Mouse (Mus musculus) kidney, adult 9 months (tissue): ENCODE results near the gene Kalrn.

ENCODE experiments used
- DNase-seq: peaks from one replicate; pipeline ENCODE4 v3.0.0; 2022

Gene Kalrn

DNA sequence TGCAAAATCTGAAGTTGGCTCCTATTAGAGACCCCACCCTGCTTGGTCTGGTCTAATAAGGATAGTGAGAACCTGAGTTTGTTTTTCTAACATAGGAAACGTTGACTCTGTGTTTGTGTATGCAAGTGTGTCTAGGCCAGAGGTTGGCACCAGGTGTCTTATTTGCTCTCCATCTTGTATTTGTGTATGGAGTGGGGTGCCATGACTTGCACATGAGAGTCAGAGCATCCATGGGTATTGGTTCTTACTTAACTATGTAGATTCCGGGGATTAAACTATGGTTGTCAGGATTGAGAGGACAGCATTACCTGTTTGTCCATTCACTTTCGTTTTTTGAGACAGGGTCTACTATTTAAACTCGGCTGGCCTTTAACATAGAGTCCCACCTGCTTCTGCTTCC is 620.3 kb downstream of the Kalrn start:
- DNase-seq: no peak

DNA sequence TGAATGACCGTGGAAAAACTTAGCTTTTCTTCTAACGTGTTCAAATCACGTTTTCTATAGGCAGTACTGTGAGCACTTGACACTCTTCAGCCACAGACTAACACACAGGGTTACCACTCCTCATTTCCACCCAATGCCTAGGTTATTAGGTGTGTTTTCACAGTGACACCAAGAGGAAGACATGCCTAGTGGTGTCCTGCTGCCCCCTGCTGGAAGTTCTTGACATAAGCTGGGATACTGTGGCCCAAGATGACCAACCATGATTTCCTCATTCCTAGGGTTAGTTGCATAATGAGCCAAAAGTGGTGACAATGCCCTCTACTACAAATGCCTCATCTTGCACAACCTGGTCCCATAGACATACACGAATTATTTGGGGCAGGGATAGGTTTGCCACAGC is 622.5 kb downstream of the Kalrn start:
- peak; percentile 96 for DNase-seq

DNA sequence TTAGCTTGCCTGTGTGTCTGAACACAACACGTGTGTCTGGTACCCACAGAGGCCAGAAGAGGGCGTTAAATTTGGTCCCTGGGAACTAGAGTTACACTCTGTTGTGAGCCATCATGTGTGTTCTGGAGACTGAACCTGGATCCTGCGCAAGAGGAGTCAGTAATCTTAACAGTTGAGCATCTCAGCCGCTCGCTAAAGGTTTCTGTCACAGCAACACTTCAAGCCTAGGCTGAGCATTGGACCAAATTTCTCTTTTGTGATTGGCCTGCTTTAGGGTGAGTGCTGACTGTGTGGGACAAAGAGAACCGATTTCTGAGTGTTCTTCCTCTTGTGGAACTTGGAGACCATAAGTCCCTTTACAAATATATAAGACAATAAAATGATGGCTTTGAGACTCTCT is 622.9 kb downstream of the Kalrn start:
- no peak for DNase-seq

DNA sequence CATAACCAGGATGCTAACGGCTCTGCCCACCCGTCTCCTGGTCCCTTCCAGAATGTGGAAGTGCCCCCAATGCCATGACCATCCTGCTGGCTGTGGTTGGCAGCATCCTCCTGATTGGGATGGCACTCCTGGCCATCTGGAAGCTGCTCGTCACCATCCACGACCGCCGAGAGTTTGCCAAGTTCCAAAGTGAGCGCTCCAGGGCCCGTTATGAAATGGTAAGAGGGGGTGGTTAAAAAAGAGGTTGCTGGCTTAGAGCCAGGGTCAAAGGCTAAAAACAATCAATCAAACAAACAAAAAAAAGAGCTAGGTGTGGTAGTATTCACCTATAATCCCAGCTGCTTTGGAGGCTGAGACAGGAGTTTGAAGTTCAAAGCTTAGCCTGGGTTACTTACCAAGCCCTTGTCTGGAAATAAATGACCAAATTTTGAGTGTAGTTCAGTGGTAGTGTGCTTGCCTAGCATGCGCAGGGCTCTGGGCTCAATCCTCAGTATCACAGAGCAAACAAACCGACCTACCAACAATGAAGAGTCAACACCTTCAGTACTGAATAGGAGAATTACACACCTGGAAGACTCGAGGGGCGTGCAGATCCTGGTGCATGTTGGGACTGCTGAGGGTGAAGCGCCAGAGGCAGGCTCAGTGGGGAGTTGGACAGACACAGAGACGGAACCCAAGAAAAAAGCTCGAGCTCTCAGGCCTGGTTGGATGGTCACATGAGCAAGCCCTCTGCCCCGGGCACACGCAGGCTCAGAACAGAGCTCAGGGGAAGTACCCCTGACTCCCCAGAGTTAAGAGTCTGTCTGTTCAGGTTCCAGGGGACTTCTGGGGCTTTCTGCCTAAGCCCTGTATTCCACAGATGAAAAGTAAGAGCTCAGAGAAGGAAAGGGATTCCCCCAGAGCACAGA is 625.4 kb downstream of the Kalrn start:
- DNase-seq: peak; percentile 85

DNA sequence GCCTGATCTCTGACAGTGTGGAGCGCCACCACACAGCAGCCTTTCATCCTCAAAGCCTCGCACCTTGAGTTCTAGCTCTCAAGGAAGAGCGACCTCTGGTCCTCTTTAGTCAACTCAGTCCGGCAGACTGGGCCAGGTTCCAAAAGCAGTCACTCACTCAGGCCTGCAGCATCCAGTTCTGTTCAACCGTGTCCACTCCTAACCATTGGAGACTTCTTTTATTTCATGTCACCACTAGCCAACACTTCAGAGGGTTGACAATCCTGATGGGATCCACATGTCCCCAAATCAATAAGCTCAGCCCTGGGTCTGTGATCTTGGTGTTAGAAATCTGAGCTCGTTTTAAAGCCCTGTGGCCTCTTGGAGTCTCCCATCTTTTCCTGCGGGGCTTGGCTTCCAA is 627.3 kb downstream of the Kalrn start:
- peak; percentile 86 for DNase-seq

DNA sequence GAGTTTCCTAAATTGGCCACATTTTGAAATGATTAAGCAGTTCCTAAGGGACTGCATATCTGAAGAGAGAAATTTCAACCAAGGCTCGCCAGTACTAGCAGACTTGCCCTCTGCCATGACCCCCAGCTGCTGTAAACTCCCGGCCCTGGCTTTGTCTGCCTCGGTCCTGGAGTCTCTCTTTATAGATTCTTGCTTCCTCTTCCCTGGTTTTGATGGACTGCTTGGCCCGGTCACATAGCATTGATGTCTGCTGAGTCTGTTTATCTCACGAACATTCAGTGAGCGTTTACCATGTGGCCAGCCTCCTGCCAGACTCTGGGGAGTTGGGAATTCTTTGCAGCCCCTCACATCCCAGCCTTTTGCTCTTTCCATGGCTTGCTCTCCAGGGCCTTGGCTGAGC is 628.6 kb downstream of the Kalrn start:
- peak; percentile 59 for DNase-seq

DNA sequence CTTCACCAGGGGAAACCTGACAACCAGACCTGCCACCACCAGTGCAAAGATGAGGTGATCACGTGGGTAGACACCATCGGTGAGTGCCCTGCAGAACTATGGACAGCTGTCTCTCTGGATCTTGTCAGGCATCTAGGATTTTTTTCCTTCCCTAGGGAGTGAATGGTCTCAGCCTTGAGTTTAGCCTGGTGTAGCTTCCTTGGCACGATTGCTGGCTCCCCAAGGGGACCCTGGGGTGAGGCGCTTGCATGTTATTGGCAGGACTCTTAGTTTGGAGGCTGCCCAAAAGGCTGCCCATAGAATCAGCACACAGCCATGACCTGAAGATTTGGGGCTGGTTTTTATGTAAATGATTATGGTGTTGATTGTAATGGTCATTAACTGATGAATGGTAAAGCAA is 629.2 kb downstream of the Kalrn start:
- DNase-seq: no peak

DNA sequence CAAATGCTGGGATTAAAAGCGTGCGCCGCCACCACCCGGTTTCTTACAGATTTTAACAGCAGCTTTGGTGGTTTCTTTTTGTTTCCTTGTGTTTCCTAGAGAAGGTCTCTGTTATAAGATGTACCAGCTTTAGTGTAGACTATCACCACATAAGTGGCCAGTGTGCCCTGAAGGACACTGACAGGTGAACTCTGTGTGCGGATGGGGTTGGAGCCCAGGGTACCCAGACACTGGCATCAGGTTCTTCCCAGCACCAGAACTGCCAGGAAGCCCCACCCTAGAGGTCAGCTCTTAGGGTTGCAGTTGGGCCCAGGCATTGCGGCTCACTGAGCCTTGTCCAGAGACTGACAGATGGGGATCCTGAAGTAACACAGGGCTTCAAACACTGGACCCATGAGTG is 629.9 kb downstream of the Kalrn start:
- no peak for DNase-seq

DNA sequence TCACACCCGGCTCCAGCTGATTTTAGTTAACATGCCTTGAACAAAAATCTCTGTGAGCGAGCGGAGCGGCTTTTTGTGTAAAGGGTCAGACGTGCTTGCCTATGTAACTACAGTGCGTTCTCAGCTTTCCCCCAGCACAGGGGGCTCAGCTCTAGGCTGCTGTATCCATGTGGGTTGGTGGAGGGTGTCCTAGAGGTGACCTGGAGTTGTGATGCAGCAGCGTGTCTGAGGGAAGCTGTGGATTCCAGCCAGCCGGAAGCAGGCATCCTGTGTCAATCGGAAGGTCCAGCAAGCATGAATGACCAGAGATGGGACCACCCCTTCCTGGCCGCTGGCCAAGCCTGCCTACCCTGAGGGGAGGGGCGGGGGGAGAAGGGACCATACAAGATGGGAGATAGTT is 631.0 kb downstream of the Kalrn start:
- DNase-seq: peak; percentile 79

DNA sequence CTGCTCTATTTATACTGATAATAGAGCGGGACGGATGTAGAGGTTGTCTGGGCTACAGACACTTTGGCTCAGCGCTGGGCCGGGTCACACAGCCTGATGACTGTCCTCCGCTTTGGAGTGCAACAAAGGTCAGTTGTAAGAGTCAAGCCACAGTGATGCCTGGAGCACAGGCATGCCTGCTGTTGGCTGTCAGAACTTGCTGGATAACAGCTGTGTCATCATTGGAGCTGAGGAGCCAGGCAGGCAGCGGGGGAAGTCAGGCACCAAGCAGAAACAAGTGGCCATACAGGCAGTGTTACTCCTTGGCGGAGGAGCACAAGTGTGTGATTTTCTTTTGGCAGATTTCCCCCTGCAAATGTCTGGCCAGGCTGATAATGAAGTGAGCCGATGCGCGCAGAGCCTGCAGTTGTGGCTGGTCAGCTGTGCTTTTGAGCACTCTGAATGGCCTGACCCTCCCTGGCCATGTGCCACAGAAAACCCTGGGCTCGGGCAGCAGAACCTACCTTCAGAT is 632.0 kb downstream of the Kalrn start:
- peak; percentile 67 for DNase-seq

DNA sequence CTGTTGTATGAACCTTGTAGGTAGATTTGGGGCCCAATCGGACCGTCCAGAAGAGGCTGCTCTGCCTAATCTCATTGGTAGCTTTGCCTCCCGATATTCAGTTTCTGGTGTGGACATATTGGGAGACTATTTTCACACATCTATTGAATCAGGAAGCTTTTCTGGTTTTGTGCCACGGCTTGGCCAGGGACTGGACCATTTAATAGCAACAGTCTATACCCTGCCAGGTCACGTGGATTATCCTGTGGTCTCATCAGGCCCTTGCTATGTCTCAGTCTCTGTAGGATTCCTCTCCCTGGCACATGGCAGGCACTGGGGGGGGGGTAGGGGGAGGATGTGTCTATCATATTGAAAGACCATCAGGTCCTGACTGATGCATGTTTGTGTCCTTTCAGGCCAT is 633.2 kb downstream of the Kalrn start:
- peak; percentile 14 for DNase-seq

DNA sequence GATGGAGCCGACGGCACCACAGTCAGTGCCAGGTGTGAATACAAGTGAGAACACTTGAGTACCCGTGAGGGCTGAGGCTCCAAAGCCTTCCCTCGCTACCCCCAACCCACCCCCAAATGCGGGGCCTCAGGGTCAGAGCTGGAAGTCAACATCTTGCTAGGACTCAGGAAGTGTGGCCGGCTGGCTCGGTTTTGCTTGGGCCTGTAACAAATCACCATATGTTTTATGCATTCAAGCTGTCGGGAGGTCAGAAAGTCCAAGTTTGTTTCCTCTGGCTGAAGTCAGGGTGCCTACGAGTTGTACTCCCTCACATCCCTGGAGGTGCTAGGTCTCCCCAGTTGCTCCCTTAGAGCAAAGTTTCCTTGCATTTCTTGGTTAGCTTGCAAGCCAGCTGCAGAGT is 633.7 kb downstream of the Kalrn start:
- no peak for DNase-seq

DNA sequence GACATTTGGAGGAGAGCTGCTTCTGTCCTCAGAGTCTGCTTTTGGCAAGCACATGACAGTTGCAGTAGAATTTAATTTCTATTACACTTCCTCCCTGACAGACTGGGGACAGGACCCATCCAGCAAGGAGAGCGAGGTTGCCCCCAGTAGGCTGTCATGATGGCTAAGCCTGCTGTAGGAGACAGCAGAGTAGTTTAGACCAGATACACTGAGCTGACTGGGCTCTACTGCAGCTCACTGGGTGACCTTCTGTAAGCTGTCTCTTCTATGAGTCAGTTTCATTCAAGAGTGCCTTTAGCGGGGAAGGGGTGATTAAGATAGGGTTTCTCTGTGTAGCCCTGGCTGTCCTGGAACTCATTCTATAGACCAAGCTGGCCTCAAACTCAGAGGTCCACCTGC is 634.2 kb downstream of the Kalrn start:
- DNase-seq: peak; percentile 19

DNA sequence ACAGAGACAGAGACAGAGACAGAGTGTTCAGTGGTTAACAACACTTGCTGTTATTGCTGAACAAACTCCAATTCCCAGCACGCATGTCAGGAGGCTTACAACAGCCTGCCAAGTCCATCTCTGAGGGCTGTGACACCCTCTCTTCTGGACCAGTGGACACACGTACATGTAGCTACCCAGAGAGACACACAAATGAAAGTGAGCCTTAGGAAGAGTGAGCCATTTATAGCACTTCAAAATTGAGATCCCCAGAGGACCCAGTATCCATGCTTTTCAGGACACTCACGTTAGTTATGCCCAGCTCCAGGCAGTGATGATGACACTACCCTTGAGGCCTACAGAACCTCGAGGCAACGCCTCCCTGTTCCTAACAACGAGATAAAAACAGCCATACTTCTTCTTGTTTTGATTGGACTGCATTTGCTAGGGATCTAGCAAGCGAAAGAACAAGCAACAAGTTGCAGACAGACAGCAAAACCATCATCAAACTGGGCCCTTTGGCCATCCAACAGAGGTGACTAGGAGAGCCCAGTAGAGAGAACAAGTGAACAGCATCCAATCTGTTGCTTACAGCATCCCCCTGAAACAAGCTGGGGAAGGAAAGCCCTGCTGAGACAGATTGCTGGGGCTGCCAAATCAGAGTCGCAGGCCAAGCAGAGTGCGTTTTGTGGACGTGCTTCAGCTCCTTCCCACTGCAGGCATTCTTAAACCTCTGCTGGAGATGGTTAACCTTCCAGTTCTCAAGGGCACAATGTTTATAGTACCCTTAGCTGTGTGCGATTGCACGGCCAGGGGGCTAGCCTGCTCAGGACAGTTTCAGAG is 634.8 kb downstream of the Kalrn start:
- DNase-seq: no peak

DNA sequence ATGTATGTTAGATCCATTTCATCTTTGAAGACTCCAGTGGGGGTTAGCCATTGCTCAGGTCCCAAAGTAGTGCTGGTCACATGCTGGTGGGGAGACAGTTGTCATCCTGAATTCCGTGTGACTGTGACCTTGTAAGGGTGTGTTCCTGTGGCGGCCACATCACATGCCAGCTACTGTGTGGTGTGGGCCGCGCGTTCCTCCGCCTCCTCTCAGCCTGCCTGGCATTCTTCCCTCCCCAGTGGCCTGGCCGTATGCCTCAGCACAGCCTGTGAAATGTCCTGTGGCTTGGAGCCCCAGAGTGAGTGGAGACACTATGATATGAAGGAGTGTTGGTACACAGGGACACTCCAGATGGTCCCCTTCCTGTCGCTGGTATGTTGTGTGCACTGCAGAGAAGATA is 635.8 kb downstream of the Kalrn start:
- DNase-seq: peak; percentile 69

DNA sequence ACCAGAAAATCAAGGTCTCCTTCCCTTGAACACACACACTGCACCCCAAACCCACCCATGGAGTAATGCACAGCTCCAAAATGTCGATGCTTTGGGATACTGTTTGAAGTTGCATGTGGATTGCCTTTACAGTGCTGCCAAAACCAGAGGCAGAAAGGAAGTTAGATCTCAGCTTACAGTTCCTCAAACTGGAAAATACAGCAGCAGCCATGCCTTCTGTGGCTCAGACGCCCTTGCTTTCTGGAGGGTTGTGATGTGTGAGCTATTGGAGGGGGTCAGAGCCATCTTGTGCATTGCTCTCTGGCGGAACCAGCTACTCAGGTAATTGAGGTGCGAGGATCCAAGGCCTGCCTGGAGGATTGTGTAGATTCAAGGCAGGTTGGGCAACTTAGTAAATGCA is 636.4 kb downstream of the Kalrn start:
- peak; percentile 14 for DNase-seq

DNA sequence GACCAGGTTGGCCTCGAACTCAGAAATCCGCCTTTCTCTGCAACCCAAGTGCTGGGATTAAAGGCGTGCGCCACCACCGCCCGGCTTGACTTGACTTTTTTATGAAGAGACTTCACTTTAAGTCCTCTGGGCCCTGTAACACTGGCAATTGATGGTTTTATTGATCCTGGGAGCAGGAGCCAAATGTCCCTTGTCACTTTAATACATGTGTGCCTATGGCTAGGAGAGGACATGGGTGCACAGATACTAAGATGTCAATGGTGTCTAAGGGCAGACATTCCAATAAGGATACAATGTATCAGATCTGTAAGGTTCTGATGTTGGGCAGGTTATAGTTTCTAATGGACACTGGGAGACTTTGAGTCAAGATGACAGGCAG is 637.9 kb downstream of the Kalrn start:
- no peak for DNase-seq

DNA sequence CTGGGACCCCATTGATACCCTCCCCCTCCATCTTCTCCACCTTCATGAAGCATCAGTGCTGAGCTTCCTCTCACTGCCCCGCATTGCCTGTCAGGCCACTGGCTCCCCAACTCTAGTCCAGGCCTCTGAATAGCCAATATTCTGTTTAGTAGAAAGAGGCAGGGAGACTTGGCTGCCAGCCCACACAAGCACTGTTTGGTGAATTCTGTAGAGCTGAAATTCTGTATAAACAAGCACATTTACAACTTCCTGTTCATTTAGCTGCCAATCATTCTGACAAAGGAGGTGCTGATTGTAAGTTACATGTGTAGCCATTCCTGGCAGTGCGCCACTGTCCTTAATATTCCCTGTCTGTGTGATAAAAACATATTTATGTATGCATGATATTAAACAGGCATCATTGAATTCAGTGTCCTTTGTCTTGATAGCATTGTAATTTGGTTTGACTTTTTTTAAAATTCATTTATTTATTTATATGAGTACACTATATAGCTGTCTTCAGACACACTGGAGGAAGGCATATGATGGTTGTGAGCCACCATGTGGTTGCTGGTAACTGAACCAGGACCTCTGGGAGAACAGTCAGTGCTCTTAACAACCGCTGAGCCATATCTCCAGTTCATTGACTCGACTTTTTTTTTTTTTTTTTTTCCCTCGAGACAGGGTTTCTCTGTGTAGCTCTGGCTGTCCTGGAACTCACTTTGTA is 638.5 kb downstream of the Kalrn start:
- DNase-seq: peak; percentile 73

DNA sequence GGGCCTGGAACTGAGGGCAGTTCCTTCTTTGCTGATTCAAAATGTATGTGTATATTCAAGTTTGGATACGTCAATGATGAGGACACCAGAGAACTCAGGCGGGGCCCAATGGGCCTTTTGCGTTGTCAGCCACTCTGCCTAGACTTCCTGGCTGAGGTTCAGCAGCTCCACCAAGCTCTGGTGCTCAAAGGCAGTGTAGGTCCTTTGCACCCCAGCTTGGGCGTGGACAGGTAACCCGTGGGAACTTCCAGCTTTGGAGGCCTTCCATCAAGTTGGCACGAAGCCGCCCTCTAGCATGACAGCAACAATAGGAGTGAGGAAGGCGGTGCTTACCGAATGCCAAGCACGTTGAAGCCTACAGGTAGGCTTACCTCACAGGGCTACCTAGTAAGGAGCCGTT is 639.9 kb downstream of the Kalrn start:
- DNase-seq: no peak

DNA sequence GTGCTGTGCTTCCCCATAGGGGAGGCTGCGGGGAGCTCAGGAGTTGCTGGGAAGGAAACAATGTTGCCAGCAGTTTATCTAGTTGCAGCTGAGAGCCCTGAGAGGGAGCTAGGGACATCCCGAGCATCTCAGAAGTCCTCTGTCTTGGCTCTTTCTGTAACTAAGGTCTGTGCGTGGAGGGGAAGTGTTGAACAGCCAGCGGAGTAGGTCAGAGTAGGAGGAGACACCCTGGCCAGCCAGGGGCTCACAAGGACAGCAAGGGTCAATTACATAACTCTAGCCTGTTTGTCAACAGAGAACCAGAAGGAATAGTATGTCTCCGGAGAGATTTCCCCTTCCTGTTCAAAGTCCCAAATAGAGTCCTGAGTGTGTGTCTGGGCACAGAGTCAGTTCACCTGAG is 641.2 kb downstream of the Kalrn start:
- DNase-seq: peak; percentile 95

DNA sequence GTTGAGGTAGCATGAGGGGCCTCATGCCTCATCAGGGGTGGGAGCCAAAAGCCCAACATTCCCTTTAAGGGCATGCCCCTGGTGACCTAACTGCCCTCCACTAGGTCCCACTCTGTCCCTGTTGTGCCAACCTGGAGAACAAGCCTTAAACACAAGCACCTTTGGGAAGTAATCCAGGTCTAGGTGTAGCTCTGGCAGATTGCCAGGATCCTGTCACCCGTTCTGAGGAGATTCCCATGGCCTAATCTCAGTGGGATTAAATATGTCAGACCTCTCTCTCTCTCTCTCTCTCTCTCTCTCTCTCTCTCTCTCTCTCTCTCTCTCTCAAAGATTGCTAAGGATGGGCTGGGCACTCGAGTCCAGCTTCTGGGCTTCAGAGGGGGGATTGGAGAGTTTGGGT is 641.6 kb downstream of the Kalrn start:
- DNase-seq: no peak

DNA sequence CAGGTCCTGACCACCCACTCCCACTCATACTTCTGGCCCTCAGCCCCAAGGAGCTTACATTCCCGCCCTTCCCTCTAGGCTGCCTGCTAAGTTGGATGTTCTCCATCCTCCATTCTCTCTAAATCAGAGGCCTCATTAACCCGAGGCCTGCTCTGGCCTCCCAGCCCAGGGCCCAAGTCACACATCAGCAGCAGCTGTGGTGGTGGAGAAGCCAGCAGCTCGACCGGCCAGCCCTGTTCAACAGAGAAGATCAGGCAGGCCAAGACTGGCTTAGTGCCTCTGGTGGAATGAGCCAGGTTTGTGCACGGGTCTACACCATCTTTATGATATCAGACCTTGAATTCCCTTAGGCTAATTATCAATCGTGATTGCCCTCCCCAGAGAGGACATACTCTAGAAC is 642.5 kb downstream of the Kalrn start:
- DNase-seq: no peak

DNA sequence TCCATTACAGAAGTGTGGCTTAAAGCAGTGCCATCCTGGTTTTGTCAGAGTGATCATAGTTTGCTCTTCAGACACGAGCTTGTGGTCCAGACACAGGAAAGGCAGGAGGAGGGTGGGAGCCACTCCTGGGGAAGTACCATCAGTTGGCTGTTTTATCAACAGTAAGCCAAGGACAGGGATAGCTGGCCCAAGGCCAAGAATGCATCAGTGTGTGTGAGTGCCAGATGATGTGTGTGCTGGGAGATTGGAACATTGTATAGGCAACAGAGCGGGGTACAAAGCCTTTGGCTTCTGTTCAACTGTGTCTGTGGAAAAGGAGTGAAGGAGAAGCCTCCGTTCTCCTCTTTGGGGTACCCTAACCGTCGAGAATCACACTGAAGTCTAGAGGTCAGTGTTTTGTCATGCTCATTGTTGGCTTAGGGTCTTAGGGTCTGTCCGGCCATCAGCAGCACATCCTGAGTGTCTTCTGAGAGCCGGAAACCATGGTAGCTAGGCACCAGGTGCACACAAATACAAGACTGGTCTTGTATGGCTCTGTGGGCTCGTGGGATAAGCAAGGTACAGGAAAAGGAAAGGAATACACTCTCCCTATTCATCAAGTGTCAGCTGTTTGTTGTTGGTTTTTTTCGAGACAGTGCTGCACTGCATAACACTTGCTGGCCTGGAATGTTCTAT is 644.4 kb downstream of the Kalrn start:
- DNase-seq: no peak
